Mouse (Mus musculus) thymus, postnatal 36 days (tissue): Measurements from ENCODE around the gene Pcdh7.
"Not testable (repeated sequence)": the region's sequence is repeated elsewhere in the genome, so short reads cannot be mapped to it uniquely, and the experiment has no call there.

Experiments
- DNase-seq, 2 experiments: peaks; one replicate each; pipeline ENCODE4 v3.0.0; 2022; ENCODE audit warnings: mixed read lengths in 2 of 2

Gene Pcdh7

DNA sequence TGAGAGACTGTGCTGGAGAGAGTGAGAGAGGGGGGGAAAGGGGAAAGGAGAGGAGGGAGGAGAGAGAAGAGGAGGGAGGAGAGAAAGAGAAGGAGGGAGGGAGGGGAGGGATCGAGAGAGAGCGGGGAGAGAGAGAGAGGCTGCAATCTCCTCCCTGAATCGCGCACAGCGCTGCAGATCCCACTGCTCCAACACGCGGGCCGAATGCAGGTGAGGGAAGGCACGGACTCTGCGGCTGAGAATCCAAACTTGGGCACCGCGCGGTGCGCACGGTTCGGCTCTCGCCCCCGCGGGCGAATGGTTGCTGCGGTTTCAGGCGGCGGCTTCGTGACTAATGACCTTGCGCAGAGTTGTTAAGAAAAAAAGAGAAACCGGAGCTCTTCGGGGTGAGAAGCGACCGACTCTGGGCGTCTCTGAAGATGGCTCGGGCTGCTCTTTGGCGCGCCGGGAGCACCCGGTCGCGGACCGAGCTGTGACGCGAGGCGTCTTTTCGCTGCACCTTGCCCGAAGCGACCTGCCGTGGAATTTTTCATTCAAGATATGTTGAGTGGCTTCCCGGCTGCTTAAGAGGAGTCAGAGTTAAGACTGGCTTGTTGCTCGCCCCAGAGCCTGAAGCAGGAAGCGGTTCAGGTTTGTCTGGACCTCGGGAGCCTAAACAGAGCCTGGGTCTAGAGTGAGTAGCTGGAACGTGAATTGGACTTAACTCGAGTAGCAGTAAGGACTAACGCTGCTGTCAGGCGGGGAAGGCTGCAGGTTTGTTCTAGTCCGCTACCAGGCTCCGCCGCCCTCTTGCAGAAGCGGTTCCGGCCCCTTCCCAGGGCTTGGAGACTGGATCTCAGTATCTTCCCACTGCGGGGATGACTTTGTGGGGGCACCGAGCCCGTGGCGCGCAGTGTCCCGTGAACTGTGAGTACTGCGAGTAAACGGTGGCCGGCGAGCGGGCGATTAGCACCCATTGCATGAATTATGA is at the start of gene Pcdh7:
Gene Pcdh7 (plus strand): TSS at position 62 of the 970 bp plus-strand sequence.
- DNase-seq, result peak; percentile 11 to 14

GRCm38 (mm10) chr5:57676970-57677369 is 40.8 kb upstream of the Pcdh7 start:
- DNase-seq, result not testable (repeated sequence)

DNA sequence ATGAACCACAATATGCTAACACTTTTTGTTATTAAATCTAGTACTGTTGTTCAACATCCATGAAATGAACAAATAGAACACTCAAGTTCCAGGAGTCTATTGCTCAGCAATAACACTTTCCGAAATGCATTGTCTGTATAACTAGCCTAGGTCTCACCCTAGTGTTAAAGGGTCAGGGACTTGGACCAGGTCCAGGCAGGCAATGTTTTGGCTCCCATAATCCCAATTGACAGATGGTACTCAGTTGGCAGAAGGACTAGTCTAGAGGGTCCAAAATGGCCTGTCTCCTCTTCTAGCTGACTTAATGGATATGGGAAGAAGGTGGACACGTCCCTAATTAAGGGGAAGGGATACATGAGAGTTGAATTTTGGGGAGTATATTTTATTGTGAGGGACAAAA is 9.4 kb upstream of the Pcdh7 start:
- DNase-seq, result no peak

- DNase-seq, result no peak
These were observed 3.8 kb upstream of the Pcdh7 start for GRCm38 (mm10) chr5:57713980-57714379.

DNA sequence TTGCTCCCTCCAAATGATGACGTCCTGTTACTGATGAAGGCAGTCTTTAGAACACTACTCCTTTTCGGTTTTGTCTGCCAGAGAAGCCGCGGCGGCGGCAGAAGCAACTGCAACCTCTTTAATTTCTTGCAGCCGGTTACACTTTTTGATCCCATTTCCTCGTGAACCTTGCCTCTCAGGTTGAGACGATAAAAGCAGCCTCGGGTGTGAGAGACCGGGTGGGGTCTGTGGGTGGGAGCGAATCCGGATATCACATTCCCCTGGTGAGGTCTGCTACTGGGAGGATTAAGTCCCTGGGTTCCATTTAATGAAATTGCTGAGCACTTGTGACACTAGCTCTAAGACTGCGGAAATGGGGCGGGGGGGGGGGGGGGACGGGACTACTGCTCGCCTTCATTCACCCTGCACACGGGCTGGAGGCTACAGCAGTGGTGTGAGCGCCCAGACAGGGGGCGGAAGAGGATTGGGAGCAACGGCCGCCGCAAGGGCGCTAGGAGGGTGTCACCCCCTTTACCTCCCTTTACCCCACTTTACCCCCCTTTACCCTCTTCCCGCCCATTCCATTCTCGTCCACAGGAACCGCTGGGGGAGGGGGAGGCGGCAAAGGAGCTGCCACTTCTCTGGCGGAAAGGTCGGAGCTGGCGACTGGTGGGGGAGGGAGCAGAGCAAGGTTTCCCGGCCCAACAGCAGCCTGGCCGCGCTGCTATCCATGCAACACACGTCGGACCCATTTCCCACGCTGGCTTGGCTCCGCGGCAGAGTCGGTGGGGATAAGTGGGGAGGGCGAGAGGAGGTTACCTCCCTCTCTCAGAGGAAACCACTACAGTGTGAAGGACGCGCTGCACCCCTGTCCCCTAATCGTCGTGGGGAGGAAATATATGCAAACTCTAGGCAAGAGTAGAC is 2.9 kb upstream of the Pcdh7 start:
- DNase-seq, result peak; percentile 25 to 49

DNA sequence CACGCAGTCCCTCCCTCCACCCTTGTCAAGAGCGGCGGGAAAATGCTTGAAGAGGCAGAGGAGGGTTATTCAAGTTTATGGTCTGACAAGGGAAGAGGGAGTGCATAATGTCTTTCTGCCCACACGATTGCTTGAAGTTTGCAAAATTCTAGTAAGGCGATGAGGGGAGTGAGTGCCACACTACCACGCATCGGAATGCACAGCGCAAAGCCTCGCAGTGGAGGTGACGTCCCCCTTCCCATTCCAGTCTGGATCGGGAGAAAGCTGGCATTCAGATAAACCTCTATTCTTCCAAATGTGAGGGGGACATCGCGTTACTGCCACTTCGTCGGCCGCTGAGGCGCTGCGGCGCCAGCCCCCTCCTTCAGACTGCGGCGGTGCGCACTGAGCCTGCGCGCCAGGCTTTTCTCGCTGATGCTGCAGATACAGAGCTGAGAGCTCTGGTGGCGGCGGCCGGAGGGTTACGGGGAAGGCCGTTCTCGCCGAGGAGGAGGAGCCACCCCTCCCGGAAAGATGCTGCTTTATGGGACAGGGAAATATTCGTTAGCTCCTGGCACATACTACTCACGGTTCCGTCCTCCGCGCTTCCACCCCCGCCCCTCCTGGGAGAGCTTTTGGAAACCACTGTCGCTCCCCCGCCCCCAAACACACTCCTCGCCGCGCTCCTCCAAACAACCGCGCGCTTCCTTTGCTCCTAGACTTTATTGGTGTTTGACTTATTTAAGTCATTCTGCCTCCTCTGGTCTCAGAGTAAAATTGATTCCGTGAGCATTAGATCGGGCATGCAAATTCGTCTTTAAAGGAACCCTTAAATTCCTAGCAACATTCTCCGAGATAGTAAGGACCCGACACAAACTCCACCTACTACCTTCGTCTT is 2.0 kb upstream of the Pcdh7 start:
- DNase-seq, result peak; percentile 55 to 69

- DNase-seq, result no peak
These were observed 1.1 kb upstream of the Pcdh7 start for GRCm38 (mm10) chr5:57716421-57717237.

DNA sequence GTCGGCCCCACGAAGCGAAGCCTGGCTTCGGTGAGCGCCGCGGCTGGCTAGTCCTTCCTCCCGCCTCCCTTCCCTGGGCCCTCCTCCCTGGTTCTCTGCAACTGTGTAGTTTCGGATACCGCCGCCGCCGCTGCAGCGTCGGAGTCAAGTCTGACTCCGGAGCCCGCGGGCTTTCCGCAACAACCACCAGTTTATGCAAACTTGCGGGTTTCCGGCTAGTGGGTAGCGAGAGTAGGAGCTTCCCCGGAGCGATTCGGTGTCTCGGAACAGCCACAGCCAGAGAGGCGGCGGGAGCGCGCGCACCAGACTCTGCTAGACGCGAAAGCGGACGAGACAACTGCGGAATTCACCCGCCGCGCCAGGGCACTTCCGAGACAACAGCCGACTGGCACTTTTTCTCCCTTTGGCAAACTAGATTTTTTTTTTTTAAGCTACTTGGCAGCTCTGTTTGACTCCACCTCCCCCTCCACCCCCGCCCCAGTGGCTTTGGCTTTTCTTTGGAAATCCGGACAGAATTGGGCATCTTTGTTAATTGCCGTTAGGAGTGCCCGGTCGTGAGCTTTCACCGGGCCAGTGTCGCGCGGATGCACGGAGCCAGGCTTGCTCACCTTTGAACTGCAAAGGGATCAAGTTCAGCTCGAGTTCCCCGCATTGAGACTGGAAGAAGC is 395 bp upstream of the Pcdh7 start:
- DNase-seq, result peak; percentile 28 to 45

DNA sequence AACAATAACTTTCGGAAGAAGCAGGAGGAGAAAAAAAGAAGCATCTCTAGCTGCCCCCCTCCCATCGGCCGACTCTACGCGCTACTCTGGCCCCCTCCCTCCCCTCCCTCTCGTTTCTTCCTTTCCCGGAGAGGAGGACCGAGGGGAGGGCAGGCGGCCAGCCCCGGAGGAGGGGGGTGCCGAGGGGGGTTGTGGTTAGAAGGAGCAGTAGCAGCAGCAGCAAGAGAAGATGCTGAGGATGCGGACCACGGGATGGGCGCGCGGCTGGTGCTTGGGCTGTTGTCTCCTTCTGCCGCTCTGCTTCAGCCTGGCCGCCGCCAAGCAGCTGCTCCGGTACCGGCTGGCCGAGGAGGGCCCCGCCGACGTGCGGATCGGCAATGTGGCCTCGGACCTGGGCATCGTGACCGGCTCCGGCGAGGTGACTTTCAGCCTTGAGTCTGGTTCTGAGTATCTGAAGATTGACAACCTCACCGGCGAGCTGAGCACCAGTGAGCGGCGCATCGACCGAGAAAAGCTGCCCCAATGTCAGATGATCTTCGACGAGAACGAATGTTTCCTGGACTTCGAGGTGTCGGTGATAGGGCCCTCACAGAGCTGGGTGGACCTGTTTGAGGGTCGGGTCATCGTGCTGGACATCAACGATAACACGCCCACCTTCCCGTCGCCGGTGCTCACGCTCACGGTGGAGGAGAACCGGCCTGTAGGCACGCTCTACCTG is 1.3 kb downstream of the Pcdh7 start:
- peak; percentile 14 to 27 for DNase-seq

GRCm38 (mm10) chr5:57719594-57720185 is 1.9 kb downstream of the Pcdh7 start:
- DNase-seq, result peak; percentile 43 to 52

- DNase-seq, result no peak
These were observed 2.6 kb downstream of the Pcdh7 start for GRCm38 (mm10) chr5:57720206-57720880.

GRCm38 (mm10) chr5:57721148-57721712 is 3.5 kb downstream of the Pcdh7 start:
- no peak for DNase-seq

GRCm38 (mm10) chr5:57721927-57722326 is 4.2 kb downstream of the Pcdh7 start:
- no peak for DNase-seq

GRCm38 (mm10) chr5:57733451-57733850 is 15.7 kb downstream of the Pcdh7 start:
- no peak for DNase-seq

DNA sequence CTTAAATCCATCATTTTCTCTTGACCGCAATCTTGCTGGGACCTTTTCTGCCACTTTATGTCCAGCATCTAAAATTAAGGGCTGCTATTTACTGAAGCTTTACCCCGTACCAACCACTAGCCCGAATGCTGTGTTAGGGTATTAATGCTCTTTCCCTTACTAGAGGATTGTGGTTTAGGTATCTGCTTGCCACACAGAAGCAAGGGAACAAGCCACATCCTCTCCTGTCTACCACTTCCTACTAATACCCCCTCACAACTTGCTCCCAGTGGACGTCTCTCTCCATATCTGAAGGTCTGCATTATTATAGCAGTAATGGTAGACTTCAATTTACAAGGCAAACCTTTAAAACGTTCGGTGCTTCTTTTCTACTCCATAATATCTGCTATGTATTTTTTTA is 18.0 kb downstream of the Pcdh7 start:
- DNase-seq, result no peak

- DNase-seq, result no peak
These were observed 25.2 kb downstream of the Pcdh7 start for GRCm38 (mm10) chr5:57742924-57743323.

GRCm38 (mm10) chr5:57743956-57744661 is 26.3 kb downstream of the Pcdh7 start:
- DNase-seq, result no peak

- DNase-seq, result no peak
These were observed 28.1 kb downstream of the Pcdh7 start for GRCm38 (mm10) chr5:57745879-57746278.
